Mouse (Mus musculus): ENCODE measurements at regions not wholly inside any gene's neighbourhood (a gene's known extent, or its start where the extent isn't known, plus 50 kb on each side); places are given as distances from the start of the nearest gene placed in this dataset.

- TF ChIP-seq MAX (IDR thresholded peaks at IDR 0.05; ENCODE audit: low read depth) (no peak), POLR2A (IDR thresholded peaks at IDR 0.05; ENCODE audit: insufficient read length, low read depth) (no peak)
Observed at GRCm38 (mm10) chr10:105932786-105933185, 91.6 kb upstream of the Mettl25 start.
